ENCODE assay signal across 24 mouse cellular contexts in genomic region chr9:99487126-99487695, GRCm38 (mm10). TPM values are rescaled to one million over a fixed set of nuclear protein-coding genes. Genes with fewer than 3 reads are reported as not detected.
DNase-seq lines count a peak whose midpoint lies in the region.
"Had no signal": no experiment of that assay in that cellular context is flagged by ENCODE, and none has a peak within 500 bp of the region (broad histone marks: within the 10 kb centered on the region; RNA-seq: fewer than 3 reads in every experiment).

No protein-coding gene starts in this region.

- H3K27ac ChIP-seq in heart, embryonic 10.5 days = no peak overlapping the region
- 0 out of 2 replicates have a peak overlapping the region, but pooled peaks have one; percentile 15 for H3K27ac ChIP-seq in embryonic facial prominence, embryonic 10.5 days (replicated peaks)
- H3K27ac ChIP-seq: embryonic facial prominence, embryonic 12.5 days; forebrain, embryonic 13.5 days; forebrain, embryonic 15.5 days had no signal

- peak; percentile 70 for DNase-seq in adrenal gland, adult 2 months
- DNase-seq in adrenal gland, postnatal 25 days = no peak
- DNase-seq in adrenal gland, postnatal 14 days = peak; percentile 37
- no peak for DNase-seq in adrenal gland, postnatal 4 days (ENCODE audit: low spot score in 2 of 2)
- DNase-seq in heart, embryonic 10.5 days (ENCODE audit: low spot score) = peak; percentile 64
- no peak for DNase-seq in heart, postnatal 10 days
- DNase-seq in embryonic facial prominence, embryonic 10.5 days (ENCODE audit: low spot score) = no peak
- DNase-seq in cerebellum, adult 18-20 months = no peak
- DNase-seq: cerebellum, adult 11-12 months; cerebellum, adult 8-10 months; cerebellum, adult 9-11 months; cerebellum, postnatal 14 days; cerebellum, postnatal 36 days; embryo, embryonic 11 days; forebrain, postnatal 0 days had no signal

- H3K36me3 ChIP-seq in heart, embryonic 10.5 days = peaks cover 60% of the 10 kb centered on the region
- peaks cover 86% of the 10 kb centered on the region for H3K36me3 ChIP-seq in embryonic facial prominence, embryonic 10.5 days (replicated peaks)

- no peaks in the 10 kb centered on the region for H3K27me3 ChIP-seq in heart, embryonic 10.5 days (ENCODE audit: insufficient read depth, poor library complexity, severe bottlenecking)
- H3K27me3 ChIP-seq in embryonic facial prominence, embryonic 10.5 days (replicated peaks; ENCODE audit: low read depth, poor library complexity, severe bottlenecking) = no peaks in the 10 kb centered on the region
- H3K27me3 ChIP-seq: embryonic facial prominence, embryonic 12.5 days; forebrain, embryonic 13.5 days; forebrain, embryonic 15.5 days had no signal

- no peaks in the 10 kb centered on the region for H3K4me1 ChIP-seq in heart, embryonic 10.5 days
- no peaks in the 10 kb centered on the region for H3K4me1 ChIP-seq in embryonic facial prominence, embryonic 10.5 days
- H3K4me1 ChIP-seq: embryonic facial prominence, embryonic 12.5 days; forebrain, embryonic 13.5 days; forebrain, embryonic 15.5 days had no signal

- no peak overlapping the region for H3K4me3 ChIP-seq in heart, embryonic 10.5 days
- no peak overlapping the region for H3K4me3 ChIP-seq in embryonic facial prominence, embryonic 10.5 days
- H3K4me3 ChIP-seq: embryonic facial prominence, embryonic 12.5 days; forebrain, embryonic 13.5 days; forebrain, embryonic 15.5 days had no signal

- intact Hi-C loops in heart, postnatal 10 days (cut with DNase I) = no loop called here

- H3K9me3 ChIP-seq in heart, embryonic 10.5 days = no peaks in the 10 kb centered on the region
- no peaks in the 10 kb centered on the region for H3K9me3 ChIP-seq in embryonic facial prominence, embryonic 10.5 days
- H3K9me3 ChIP-seq: embryonic facial prominence, embryonic 12.5 days; forebrain, embryonic 13.5 days; forebrain, embryonic 15.5 days had no signal

- WGBS in heart, embryonic 10.5 days = 89% methylated on average over 8 of the region's 8 CpGs
- 89% methylated on average over 8 of the region's 8 CpGs for WGBS in embryonic facial prominence, embryonic 10.5 days

RNA-seq across cellular contexts. Expression of gene Nme9, which starts 35.9 kb away (rescaled TPM):
- total RNA-seq in adrenal gland, adult 2 months (2021) = not detected
- polyA plus RNA-seq in adrenal gland, adult 2 months (2012; rRNA removed) = not detected in 2 replicates
- not detected in 2 replicates for total RNA-seq in adrenal gland, postnatal 25 days (2021)
- not detected in 2 replicates for total RNA-seq in adrenal gland, postnatal 14 days (2021)
- total RNA-seq in adrenal gland, postnatal 4 days (2021) = not detected
- not detected in 2 replicates for polyA plus RNA-seq in heart, embryonic 10.5 days (2016; fragmentation: Nextera tagmentation; extraction: Ambion mirVana)
- not detected for total RNA-seq in heart, postnatal 10 days (2021)
- not detected in 2 replicates for polyA plus RNA-seq in embryonic facial prominence, embryonic 10.5 days (2016; fragmentation: Nextera tagmentation; extraction: Ambion mirVana)
- total RNA-seq: common myeloid progenitor, adult 5-6 weeks; ES-E14; gastrocnemius, adult 18-20 months had no signal
- polyA plus RNA-seq: C2C12; embryonic facial prominence, embryonic 12.5 days; forebrain, embryonic 11.5 days had no signal

RNA-seq across cellular contexts. Expression of gene Mras, which starts 50.0 kb away (rescaled TPM):
- total RNA-seq in adrenal gland, adult 2 months (2021) = 10 to 100 TPM; 61.0 to 61.1 TPM
- 31.4 and 33.1 TPM in 2 replicates for polyA plus RNA-seq in adrenal gland, adult 2 months (2012; rRNA removed)
- 40.4 and 50.1 TPM in 2 replicates for total RNA-seq in adrenal gland, postnatal 25 days (2021)
- total RNA-seq in adrenal gland, postnatal 14 days (2021) = 39.2 and 40.7 TPM in 2 replicates
- total RNA-seq in adrenal gland, postnatal 4 days (2021) = 10 to 100 TPM; 42.8 to 55.3 TPM
- polyA plus RNA-seq in heart, embryonic 10.5 days (2016; fragmentation: Nextera tagmentation; extraction: Ambion mirVana) = 5.1 and 7.5 TPM in 2 replicates
- 10 to 100 TPM; 10.1 to 12.2 TPM for total RNA-seq in heart, postnatal 10 days (2021)
- polyA plus RNA-seq in embryonic facial prominence, embryonic 10.5 days (2016; fragmentation: Nextera tagmentation; extraction: Ambion mirVana) = 9.9 and 10.8 TPM in 2 replicates
- total RNA-seq: MEL had no signal

Comparison
In these comparisons a context has a peak if more than half of its experiments do, and no peak if none do; other contexts are left out.
1. DNase-seq: peak in adrenal gland, adult 2 months (single experiment), adrenal gland, postnatal 14 days (single experiment) and heart, embryonic 10.5 days (single experiment); none in adrenal gland, postnatal 25 days (single experiment), adrenal gland, postnatal 4 days (0 of 2), heart, postnatal 10 days (0 of 2), embryonic facial prominence, embryonic 10.5 days (single experiment) and cerebellum, adult 18-20 months (0 of 2).